ENCODE assay signal across 10 mouse cellular contexts in the genomic region with DNA sequence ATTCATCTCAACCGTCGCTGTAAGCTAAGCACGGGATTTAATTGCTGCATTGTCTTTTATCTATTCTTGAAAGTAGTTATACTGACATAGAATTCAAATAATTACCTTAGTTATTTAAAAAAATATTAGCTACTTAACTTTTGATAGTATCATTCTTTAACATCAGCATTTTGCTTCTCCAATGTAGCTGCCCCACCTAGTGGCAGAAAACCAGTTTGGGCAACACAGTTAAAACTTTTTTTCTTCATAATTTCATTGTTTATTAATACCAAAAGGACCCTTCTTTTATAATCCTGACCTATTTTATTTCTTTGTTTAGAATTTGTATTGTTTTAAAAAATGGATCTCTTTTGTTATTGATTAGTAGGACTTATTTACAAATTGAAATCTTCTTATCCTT. TPM values are rescaled to one million over a fixed set of nuclear protein-coding genes. Genes with fewer than 3 reads are reported as not detected.
DNase-seq lines count a peak whose midpoint lies in the region; ATAC-seq lines count a peak whose summit lies in the region.
"Had no signal": no experiment of that assay in that cellular context is flagged by ENCODE, and none has a peak within 500 bp of the region (broad histone marks: within the 10 kb centered on the region; RNA-seq: fewer than 3 reads in every experiment).

No protein-coding gene starts in this region.

- H3K27ac ChIP-seq in kidney, embryonic 16.5 days (ENCODE audit: low read length) = no peak overlapping the region
- H3K27ac ChIP-seq: heart, embryonic 15.5 days had no signal

- peaks cover 13% of the 10 kb centered on the region for H3K36me3 ChIP-seq in kidney, embryonic 16.5 days (ENCODE audit: insufficient read depth, low read length)

- H3K27me3 ChIP-seq in kidney, embryonic 16.5 days (ENCODE audit: insufficient read depth, low read length) = no peaks in the 10 kb centered on the region
- H3K27me3 ChIP-seq: heart, embryonic 15.5 days; megakaryocyte, embryonic 14.5 days had no signal

- H3K4me1 ChIP-seq in kidney, embryonic 16.5 days (ENCODE audit: insufficient read depth, low read length) = no peaks in the 10 kb centered on the region

- 94% methylated on average over 3 of the region's 3 CpGs for WGBS in kidney, embryonic 16.5 days

- H3K4me2 ChIP-seq in kidney, embryonic 16.5 days (replicated peaks; ENCODE audit: low read depth, low read length) = no peak overlapping the region
- H3K4me2 ChIP-seq: heart, embryonic 15.5 days had no signal

- no peak overlapping the region for H3K9ac ChIP-seq in kidney, embryonic 16.5 days (replicated peaks; ENCODE audit: low read length)
- H3K9ac ChIP-seq: heart, embryonic 15.5 days had no signal

- no peak for ATAC-seq in kidney, embryonic 16.5 days (ENCODE audit: low FRiP score, low TSS enrichment)
- no peak for ATAC-seq in erythroid progenitor cell, adult 5-6 weeks (replicated peaks; ENCODE audit: low FRiP score, poor library complexity, severe bottlenecking)

- DNase-seq in embryo, embryonic 10.5 days (ENCODE audit: low spot score) = peak; percentile 14
- no peak for DNase-seq in embryo, embryonic 9.5 days (ENCODE audit: extremely low spot score)
- peak; percentile 35 for DNase-seq in kidney, adult 9 months
- DNase-seq in 416B (ENCODE audit: low read depth) = peak; percentile 51
- peak; percentile 37 to 75 for DNase-seq in kidney, postnatal 36 days
- DNase-seq in frontal cortex, postnatal 14 days (ENCODE audit: low spot score in 2 of 2) = no peak

- H3K4me3 ChIP-seq in kidney, embryonic 16.5 days (ENCODE audit: low read length) = no peak overlapping the region
- H3K4me3 ChIP-seq: heart, embryonic 15.5 days; megakaryocyte, embryonic 14.5 days had no signal

- H3K9me3 ChIP-seq in kidney, embryonic 16.5 days (ENCODE audit: low read length) = peaks cover 4% of the 10 kb centered on the region; the same call in 1 of the 2 replicates
- H3K9me3 ChIP-seq: heart, embryonic 15.5 days; megakaryocyte, embryonic 14.5 days had no signal

RNA-seq across cellular contexts. Expression of a gene that starts 17.3 kb away (rescaled TPM):
- 11.4 and 12.3 TPM in 2 replicates for polyA plus RNA-seq in kidney, embryonic 16.5 days (2015; fragmentation: Nextera tagmentation; extraction: Ambion mirVana)
- total RNA-seq in erythroid progenitor cell, adult 5-6 weeks (2015; ENCODE audit: low replicate concordance) = 58.3 and 66.3 TPM in 2 replicates
- total RNA-seq in erythroid progenitor cell, adult 5-6 weeks (2017; ENCODE audit: low replicate concordance) = 75.7 and 82.6 TPM in 2 replicates

RNA-seq across cellular contexts. Expression of a gene that starts 49.9 kb away (rescaled TPM):
- polyA plus RNA-seq in kidney, embryonic 16.5 days (2015; fragmentation: Nextera tagmentation; extraction: Ambion mirVana) = 0.09 TPM in 2 replicates
- total RNA-seq in erythroid progenitor cell, adult 5-6 weeks (2015; ENCODE audit: low replicate concordance) = not detected in 2 replicates
- 0.39 TPM in 1 of 2 replicates, not detected in the other for total RNA-seq in erythroid progenitor cell, adult 5-6 weeks (2017; ENCODE audit: low replicate concordance)
- polyA plus RNA-seq: heart, embryonic 15.5 days had no signal

Comparison
In these comparisons a context has a peak if more than half of its experiments do, and no peak if none do; other contexts are left out.
1. DNase-seq: peak in embryo, embryonic 10.5 days (single experiment), kidney, adult 9 months (single experiment), 416B (single experiment) and kidney, postnatal 36 days (2 of 2); none in embryo, embryonic 9.5 days (single experiment) and frontal cortex, postnatal 14 days (0 of 2).